21 mouse cellular contexts compared by ENCODE assay signal in the genomic region with DNA sequence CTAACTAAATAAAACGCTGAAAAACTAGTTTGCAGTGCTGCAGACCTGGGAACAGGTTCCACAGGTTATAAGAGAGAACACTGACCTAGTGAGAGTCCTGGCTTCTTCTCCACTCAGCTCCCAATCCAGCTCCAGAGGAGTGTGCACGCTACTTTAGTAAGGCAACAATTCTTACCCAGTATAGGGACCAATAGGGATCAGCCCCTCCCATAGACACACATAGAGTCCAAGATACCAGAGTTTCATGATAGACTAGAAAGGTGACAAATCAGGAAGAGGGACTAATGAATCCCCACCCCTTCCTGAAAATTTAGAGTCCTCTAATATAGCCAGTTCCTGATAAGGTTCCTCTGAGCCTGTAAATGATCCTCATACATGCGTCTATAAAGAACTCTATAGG. TPM values are rescaled to one million over a fixed set of nuclear protein-coding genes. Genes with fewer than 3 reads are reported as not detected.
DNase-seq lines count a peak whose midpoint lies in the region; ATAC-seq and TF ChIP-seq lines count a peak whose summit lies in the region.
"Had no signal": no experiment of that assay in that cellular context is flagged by ENCODE, and none has a peak within 500 bp of the region (broad histone marks: within the 10 kb centered on the region; RNA-seq: fewer than 3 reads in every experiment).

No protein-coding gene starts in this region.

- no peak for ATAC-seq in liver, embryonic 11.5 days (replicated peaks; ENCODE audit: low FRiP score)
- peak; percentile 34; the same call in 1 of the 2 replicates for ATAC-seq in common myeloid progenitor, adult 5-6 weeks (replicated peaks; ENCODE audit: low read depth, poor library complexity, severe bottlenecking)
- peak; percentile 82 for ATAC-seq in intestine, embryonic 16.5 days
- peak; percentile 81 for ATAC-seq in stomach, embryonic 14.5 days (ENCODE audit: insufficient number of reproducible peaks, insufficient read depth, low FRiP score, low read depth)

- H3K27me3 ChIP-seq in liver, adult 2 months (ENCODE audit: control insufficient read depth, insufficient read depth, low read length): no peaks in the 10 kb centered on the region
- no peaks in the 10 kb centered on the region for H3K27me3 ChIP-seq in liver, embryonic 11.5 days (replicated peaks; ENCODE audit: control insufficient read depth, insufficient read depth, low read length)
- H3K27me3 ChIP-seq in intestine, embryonic 16.5 days (replicated peaks; ENCODE audit: control insufficient read depth, insufficient read depth, low read length): no peaks in the 10 kb centered on the region
- H3K27me3 ChIP-seq in stomach, embryonic 14.5 days (ENCODE audit: control insufficient read depth, insufficient read depth, low read length): no peaks in the 10 kb centered on the region

- 25% methylated on average over 3 of the region's 3 CpGs for WGBS in liver, adult 2 months
- WGBS in liver, embryonic 11.5 days: 56% methylated on average over 3 of the region's 3 CpGs
- 46% methylated on average over 3 of the region's 3 CpGs for WGBS in intestine, embryonic 16.5 days
- 54% methylated on average over 3 of the region's 3 CpGs for WGBS in stomach, embryonic 14.5 days

- TF ChIP-seq CTCF in liver, adult 2 months (IDR thresholded peaks at IDR 0.05; ENCODE audit: low read depth, low read length): no peak

- no peaks in the 10 kb centered on the region for H3K36me3 ChIP-seq in liver, adult 2 months (ENCODE audit: control insufficient read depth, insufficient read depth, low read length)
- H3K36me3 ChIP-seq in liver, embryonic 11.5 days (ENCODE audit: control insufficient read depth, insufficient read depth, low read length): no peaks in the 10 kb centered on the region
- H3K36me3 ChIP-seq in intestine, embryonic 16.5 days (ENCODE audit: control insufficient read depth, insufficient read depth, low read length): no peaks in the 10 kb centered on the region
- no peaks in the 10 kb centered on the region for H3K36me3 ChIP-seq in stomach, embryonic 14.5 days (ENCODE audit: control insufficient read depth, insufficient read depth, low read length)

- no peak overlapping the region for H3K27ac ChIP-seq in liver, adult 2 months (replicated peaks; ENCODE audit: insufficient read depth, low read depth, low read length)
- no peak overlapping the region for H3K27ac ChIP-seq in liver, embryonic 11.5 days (ENCODE audit: low read depth, low read length)
- no peak overlapping the region for H3K27ac ChIP-seq in intestine, embryonic 16.5 days (ENCODE audit: low read length)
- no peak overlapping the region for H3K27ac ChIP-seq in stomach, embryonic 14.5 days (ENCODE audit: low read length)
- H3K27ac ChIP-seq: liver, embryonic 14.5 days had no signal

- H3K4me3 ChIP-seq in liver, adult 2 months (ENCODE audit: insufficient read depth, low read depth, low read length): no peak overlapping the region
- H3K4me3 ChIP-seq in liver, embryonic 11.5 days (ENCODE audit: low read depth, low read length): no peak overlapping the region
- H3K4me3 ChIP-seq in intestine, embryonic 16.5 days (ENCODE audit: low read length): no peak overlapping the region
- H3K4me3 ChIP-seq in stomach, embryonic 14.5 days (ENCODE audit: low read depth, low read length): no peak overlapping the region

- no peak overlapping the region for H3K4me2 ChIP-seq in liver, embryonic 11.5 days
- no peak overlapping the region for H3K4me2 ChIP-seq in intestine, embryonic 16.5 days (ENCODE audit: low read depth, low read length)
- H3K4me2 ChIP-seq in stomach, embryonic 14.5 days (replicated peaks; ENCODE audit: low read depth, low read length): no peak overlapping the region

- peaks cover 17% of the 10 kb centered on the region for H3K4me1 ChIP-seq in liver, adult 2 months (ENCODE audit: control insufficient read depth, insufficient read depth, low read length)
- H3K4me1 ChIP-seq in liver, embryonic 11.5 days (replicated peaks; ENCODE audit: control insufficient read depth, insufficient read depth, low read length): no peaks in the 10 kb centered on the region
- 0 out of 2 replicates have a peak, but pooled peaks cover 4% of the 10 kb centered on the region for H3K4me1 ChIP-seq in intestine, embryonic 16.5 days (ENCODE audit: control insufficient read depth, insufficient read depth, low read length)
- H3K4me1 ChIP-seq in stomach, embryonic 14.5 days (ENCODE audit: control insufficient read depth, insufficient read depth, low read length): no peaks in the 10 kb centered on the region

- no peaks in the 10 kb centered on the region for H3K79me2 ChIP-seq in liver, adult 2 months (ENCODE audit: control insufficient read depth, insufficient read depth, low read length)

- DNase-seq in liver, adult 2 months (ENCODE audit: extremely low read depth, low read depth, low spot score): peak; percentile 95
- no peak for DNase-seq in liver, embryonic 11.5 days (ENCODE audit: low spot score)
- DNase-seq in adrenal gland, postnatal 14 days: no peak
- DNase-seq in layer of hippocampus, postnatal 14 days (ENCODE audit: low spot score in 2 of 2): no peak
- DNase-seq: cerebellum, postnatal 10 days; right cerebral cortex, postnatal 14 days; thymus, adult 2 months had no signal

- H3K9ac ChIP-seq in liver, adult 2 months (ENCODE audit: low read depth, low read length): no peak overlapping the region
- no peak overlapping the region for H3K9ac ChIP-seq in liver, embryonic 11.5 days (ENCODE audit: low read depth, low read length)
- H3K9ac ChIP-seq in intestine, embryonic 16.5 days (ENCODE audit: low read depth, low read length): no peak overlapping the region
- no peak overlapping the region for H3K9ac ChIP-seq in stomach, embryonic 14.5 days (replicated peaks; ENCODE audit: low read depth, low read length)
- H3K9ac ChIP-seq: liver, embryonic 14.5 days had no signal

- no peak for TF ChIP-seq POLR2A in liver, adult 2 months (IDR thresholded peaks at IDR 0.05; ENCODE audit: extremely low read depth, insufficient read depth, low read length)

- no peaks in the 10 kb centered on the region for H3K9me3 ChIP-seq in liver, embryonic 11.5 days (ENCODE audit: control insufficient read depth, low read length)
- H3K9me3 ChIP-seq in intestine, embryonic 16.5 days (ENCODE audit: control insufficient read depth, low read length): no peaks in the 10 kb centered on the region
- no peaks in the 10 kb centered on the region for H3K9me3 ChIP-seq in stomach, embryonic 14.5 days (ENCODE audit: control insufficient read depth, low read depth, low read length)

RNA-seq across cellular contexts. Expression of a gene that starts 8.6 kb away (rescaled TPM):
- 106 and 182 TPM in 2 replicates for total RNA-seq in liver, adult 2 months (2014; rRNA removed)
- 22.4 and 26.3 TPM in 2 replicates for polyA plus RNA-seq in liver, adult 2 months (2012; rRNA removed)
- not detected in 2 replicates for polyA plus RNA-seq in liver, embryonic 11.5 days (2014; fragmentation: Nextera tagmentation; extraction: Ambion mirVana)
- not detected in 2 replicates for total RNA-seq in common myeloid progenitor, adult 5-6 weeks (2017)
- 77.3 and 89.5 TPM in 2 replicates for polyA plus RNA-seq in intestine, embryonic 16.5 days (2015; fragmentation: Nextera tagmentation; extraction: Ambion mirVana)
- 1.2 and 1.9 TPM in 2 replicates for polyA plus RNA-seq in stomach, embryonic 14.5 days (2014; fragmentation: Nextera tagmentation; extraction: Ambion mirVana)
- 3.3 TPM in 1 of 2 replicates, not detected in the other for total RNA-seq in adrenal gland, postnatal 14 days (2021)
- total RNA-seq in layer of hippocampus, postnatal 14 days (2021): not detected
- total RNA-seq: gastrocnemius, postnatal 4 days; hematopoietic stem cell, adult 5-6 weeks; layer of hippocampus, postnatal 10 days; megakaryocyte-erythroid progenitor cell, adult 5-6 weeks; midbrain, postnatal 0 days had no signal
- polyA plus RNA-seq: frontal cortex, adult 2 months; heart, embryonic 14.5 days; midbrain, postnatal 0 days; neural tube, embryonic 11.5 days had no signal

RNA-seq across cellular contexts. Expression of a gene that starts 19.6 kb away (rescaled TPM):
- not detected in 2 replicates for total RNA-seq in liver, adult 2 months (2014; rRNA removed)
- polyA plus RNA-seq in liver, adult 2 months (2012; rRNA removed): not detected in 2 replicates
- polyA plus RNA-seq in liver, embryonic 11.5 days (2014; fragmentation: Nextera tagmentation; extraction: Ambion mirVana): not detected in 2 replicates
- not detected in 2 replicates for total RNA-seq in common myeloid progenitor, adult 5-6 weeks (2017)
- polyA plus RNA-seq in intestine, embryonic 16.5 days (2015; fragmentation: Nextera tagmentation; extraction: Ambion mirVana): not detected in 2 replicates
- polyA plus RNA-seq in stomach, embryonic 14.5 days (2014; fragmentation: Nextera tagmentation; extraction: Ambion mirVana): not detected in 2 replicates
- total RNA-seq in adrenal gland, postnatal 14 days (2021): not detected in 2 replicates
- not detected for total RNA-seq in layer of hippocampus, postnatal 14 days (2021)
- total RNA-seq: adrenal gland, postnatal 4 days; gastrocnemius, postnatal 4 days; hematopoietic stem cell, adult 5-6 weeks; layer of hippocampus, postnatal 10 days; left cerebral cortex, postnatal 25 days; megakaryocyte-erythroid progenitor cell, adult 5-6 weeks; midbrain, postnatal 0 days had no signal
- polyA plus RNA-seq: frontal cortex, adult 2 months; heart, embryonic 14.5 days; liver, embryonic 14.5 days; midbrain, postnatal 0 days; neural tube, embryonic 11.5 days had no signal

RNA-seq across cellular contexts. Expression of a gene that starts 21.0 kb away (rescaled TPM):
- total RNA-seq in liver, adult 2 months (2014; rRNA removed): not detected in 2 replicates
- not detected in 2 replicates for polyA plus RNA-seq in liver, adult 2 months (2012; rRNA removed)
- polyA plus RNA-seq in liver, embryonic 11.5 days (2014; fragmentation: Nextera tagmentation; extraction: Ambion mirVana): 0.64 TPM in 1 of 2 replicates, not detected in the other
- not detected in 2 replicates for total RNA-seq in common myeloid progenitor, adult 5-6 weeks (2017)
- polyA plus RNA-seq in intestine, embryonic 16.5 days (2015; fragmentation: Nextera tagmentation; extraction: Ambion mirVana): not detected in 2 replicates
- 0.45 TPM in 1 of 2 replicates, not detected in the other for polyA plus RNA-seq in stomach, embryonic 14.5 days (2014; fragmentation: Nextera tagmentation; extraction: Ambion mirVana)
- total RNA-seq in adrenal gland, postnatal 14 days (2021): not detected in 2 replicates
- not detected for total RNA-seq in layer of hippocampus, postnatal 14 days (2021)
- total RNA-seq: adrenal gland, postnatal 4 days; gastrocnemius, postnatal 4 days; hematopoietic stem cell, adult 5-6 weeks; layer of hippocampus, postnatal 10 days; left cerebral cortex, postnatal 25 days; megakaryocyte-erythroid progenitor cell, adult 5-6 weeks had no signal
- polyA plus RNA-seq: heart, embryonic 14.5 days; liver, embryonic 14.5 days had no signal

RNA-seq across cellular contexts. Expression of a gene that starts 31.5 kb away (rescaled TPM):
- not detected in 2 replicates for total RNA-seq in liver, adult 2 months (2014; rRNA removed)
- polyA plus RNA-seq in liver, adult 2 months (2012; rRNA removed): not detected in 2 replicates
- 0.12 and 0.16 TPM in 2 replicates for polyA plus RNA-seq in liver, embryonic 11.5 days (2014; fragmentation: Nextera tagmentation; extraction: Ambion mirVana)
- not detected in 2 replicates for total RNA-seq in common myeloid progenitor, adult 5-6 weeks (2017)
- 0.26 and 0.39 TPM in 2 replicates for polyA plus RNA-seq in intestine, embryonic 16.5 days (2015; fragmentation: Nextera tagmentation; extraction: Ambion mirVana)
- 0.35 and 0.74 TPM in 2 replicates for polyA plus RNA-seq in stomach, embryonic 14.5 days (2014; fragmentation: Nextera tagmentation; extraction: Ambion mirVana)
- not detected in 2 replicates for total RNA-seq in adrenal gland, postnatal 14 days (2021)
- under 1 TPM; 0.21 to 0.29 TPM for total RNA-seq in layer of hippocampus, postnatal 14 days (2021)
- total RNA-seq: hematopoietic stem cell, adult 5-6 weeks; megakaryocyte-erythroid progenitor cell, adult 5-6 weeks had no signal

RNA-seq across cellular contexts. Expression of a gene that starts 32.4 kb away (rescaled TPM):
- total RNA-seq in liver, adult 2 months (2014; rRNA removed): not detected in 2 replicates
- polyA plus RNA-seq in liver, adult 2 months (2012; rRNA removed): not detected in 2 replicates
- not detected in 2 replicates for polyA plus RNA-seq in liver, embryonic 11.5 days (2014; fragmentation: Nextera tagmentation; extraction: Ambion mirVana)
- total RNA-seq in common myeloid progenitor, adult 5-6 weeks (2017): not detected in 2 replicates
- not detected in 2 replicates for polyA plus RNA-seq in intestine, embryonic 16.5 days (2015; fragmentation: Nextera tagmentation; extraction: Ambion mirVana)
- 0.42 TPM in 1 of 2 replicates, not detected in the other for polyA plus RNA-seq in stomach, embryonic 14.5 days (2014; fragmentation: Nextera tagmentation; extraction: Ambion mirVana)
- total RNA-seq in adrenal gland, postnatal 14 days (2021): not detected in 2 replicates
- not detected for total RNA-seq in layer of hippocampus, postnatal 14 days (2021)
- total RNA-seq: adrenal gland, postnatal 4 days; gastrocnemius, postnatal 4 days; hematopoietic stem cell, adult 5-6 weeks; layer of hippocampus, postnatal 10 days; left cerebral cortex, postnatal 25 days; megakaryocyte-erythroid progenitor cell, adult 5-6 weeks; midbrain, postnatal 0 days had no signal
- polyA plus RNA-seq: frontal cortex, adult 2 months; heart, embryonic 14.5 days; liver, embryonic 14.5 days; midbrain, postnatal 0 days; neural tube, embryonic 11.5 days had no signal

Comparison
In these comparisons a context has a peak if more than half of its experiments do, and no peak if none do; other contexts are left out.
1. RNA of a gene that starts 8.6 kb away (total RNA-seq): 106 to 182 TPM in liver, adult 2 months; 3.3 TPM in adrenal gland, postnatal 14 days, not detected in layer of hippocampus, postnatal 14 days and not detected in common myeloid progenitor, adult 5-6 weeks; every median in the first group is over 10 times any median in the second.